Mouse (Mus musculus): Measurements from ENCODE around the gene Bzw2. TPM values are rescaled to one million over a fixed set of nuclear protein-coding genes. Genes with fewer than 3 reads are reported as not detected.

The Bzw2 gene
- polyA plus RNA-seq, 1 experiment: 101 TPM

DNA sequence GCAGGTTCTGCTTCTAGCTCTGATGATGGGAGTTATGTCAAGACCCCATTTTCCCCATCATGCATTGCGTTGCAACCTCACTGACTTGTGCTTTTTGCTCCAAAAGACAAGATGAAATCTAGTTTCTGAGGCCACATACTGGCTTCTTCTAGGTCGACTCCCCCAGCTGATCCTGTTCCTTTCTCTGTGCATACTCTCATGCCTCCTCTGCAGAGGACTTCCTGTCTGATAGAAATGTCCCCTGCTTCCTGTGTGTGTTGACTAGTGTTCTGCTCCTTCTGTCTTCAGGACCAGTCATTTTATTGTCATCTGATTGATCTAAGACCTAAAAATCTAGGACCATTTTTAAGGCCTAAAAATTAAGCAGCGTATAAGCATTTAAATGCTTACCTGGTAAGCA, 22.5 kb downstream of the Bzw2 start:
- no peak overlapping the region for H3ac ChIP-seq (ENCODE audit: control insufficient read depth, insufficient read length, low read depth)
- H3K79me3 ChIP-seq (ENCODE audit: low read depth): peaks cover 56% of the 10 kb centered on the region
- no peak overlapping the region for H3K4me3 ChIP-seq (ENCODE audit: insufficient read depth, poor library complexity, severe bottlenecking)
- peaks cover 92% of the 10 kb centered on the region for H3K79me2 ChIP-seq (ENCODE audit: control insufficient read depth, insufficient read depth)
- peaks cover 45% of the 10 kb centered on the region for H3K36me3 ChIP-seq (ENCODE audit: control insufficient read depth, insufficient read depth)
- TF ChIP-seq MYOD1 (IDR thresholded peaks at IDR 0.05; ENCODE audit: control insufficient read depth, insufficient read length, low read depth) (no peak), CTCF (IDR thresholded peaks at IDR 0.05; ENCODE audit: control insufficient read depth, insufficient read depth, insufficient read length) (no peak), FOSL1 (IDR thresholded peaks at IDR 0.05; ENCODE audit: insufficient read depth, low read length, poor library complexity, severe bottlenecking) (no peak), MAX (IDR thresholded peaks at IDR 0.05) (no peak), USF1 (IDR thresholded peaks at IDR 0.05; ENCODE audit: low read depth) (no peak), CEBPB (IDR thresholded peaks at IDR 0.05; ENCODE audit: low read depth) (no peak), MYOG (IDR thresholded peaks at IDR 0.05; ENCODE audit: control insufficient read depth, extremely low read depth, insufficient read length) (no peak)
- no peaks in the 10 kb centered on the region for H3K27me3 ChIP-seq (ENCODE audit: control insufficient read depth, insufficient read depth, insufficient read length)

DNA sequence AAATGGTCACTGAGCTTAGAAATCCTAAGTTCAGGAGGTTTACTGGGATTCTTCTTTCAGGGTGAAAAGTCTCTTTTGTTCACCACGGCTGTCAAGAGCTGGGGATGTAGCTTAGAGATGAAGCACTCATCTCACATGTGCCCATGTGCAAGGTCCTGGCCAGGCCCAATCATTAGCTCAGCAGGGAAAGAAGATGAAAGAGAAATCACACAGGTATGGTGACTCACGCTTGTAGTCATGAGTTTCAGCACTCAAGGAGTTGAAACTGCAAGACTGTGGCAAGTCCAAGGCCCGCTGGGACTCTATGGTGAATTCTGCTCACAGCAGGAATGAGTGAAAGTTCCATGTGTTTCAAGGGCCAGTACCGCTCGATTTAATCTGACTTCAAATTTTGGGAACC, 23.8 kb downstream of the Bzw2 start:
- Histone ChIP-seq H3K79me3 (ENCODE audit: low read depth) (peaks cover 50% of the 10 kb centered on the region), H3K27me3 (ENCODE audit: control insufficient read depth, insufficient read depth, insufficient read length) (no peaks in the 10 kb centered on the region), H3K4me3 (ENCODE audit: insufficient read depth, poor library complexity, severe bottlenecking) (no peak overlapping the region), H3ac (ENCODE audit: control insufficient read depth, insufficient read length, low read depth) (no peak overlapping the region), H3K79me2 (ENCODE audit: control insufficient read depth, insufficient read depth) (peaks cover 79% of the 10 kb centered on the region), H3K36me3 (ENCODE audit: control insufficient read depth, insufficient read depth) (peaks cover 58% of the 10 kb centered on the region)
- no peak for TF ChIP-seq MAX (IDR thresholded peaks at IDR 0.05)
- TF ChIP-seq CTCF (IDR thresholded peaks at IDR 0.05; ENCODE audit: control insufficient read depth, insufficient read depth, insufficient read length): no peak
- no peak for TF ChIP-seq CEBPB (IDR thresholded peaks at IDR 0.05; ENCODE audit: low read depth)
- TF ChIP-seq USF1 (IDR thresholded peaks at IDR 0.05; ENCODE audit: low read depth): no peak
- no peak for TF ChIP-seq MYOG (IDR thresholded peaks at IDR 0.05; ENCODE audit: control insufficient read depth, extremely low read depth, insufficient read length)
- no peak for TF ChIP-seq MYOD1 (IDR thresholded peaks at IDR 0.05; ENCODE audit: control insufficient read depth, insufficient read length, low read depth)
- no peak for TF ChIP-seq FOSL1 (IDR thresholded peaks at IDR 0.05; ENCODE audit: insufficient read depth, low read length, poor library complexity, severe bottlenecking)

DNA sequence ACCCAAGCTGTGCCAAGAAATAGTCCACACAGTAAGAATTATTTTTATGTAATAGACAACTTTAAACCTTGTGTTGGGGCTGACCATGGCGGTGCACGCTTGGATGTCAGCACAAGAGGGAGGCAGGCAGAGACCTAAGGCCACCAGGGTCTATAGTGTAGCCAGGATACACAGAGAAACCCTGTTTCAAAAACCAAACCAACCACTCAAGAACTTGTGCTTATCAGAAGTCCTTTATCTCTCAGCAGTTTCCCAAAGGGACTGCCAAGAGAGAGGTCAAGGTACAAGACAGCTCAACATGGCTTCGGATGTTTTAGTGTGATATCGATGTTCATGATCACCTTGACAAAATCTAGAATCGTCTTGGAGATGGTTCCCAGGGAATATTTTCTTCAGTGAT, 24.3 kb downstream of the Bzw2 start:
- no peak for TF ChIP-seq CTCF (IDR thresholded peaks at IDR 0.05; ENCODE audit: control insufficient read depth, insufficient read depth, insufficient read length)
- H3K79me2 ChIP-seq (ENCODE audit: control insufficient read depth, insufficient read depth): peaks cover 73% of the 10 kb centered on the region
- H3ac ChIP-seq (ENCODE audit: control insufficient read depth, insufficient read length, low read depth): no peak overlapping the region
- peaks cover 61% of the 10 kb centered on the region for H3K36me3 ChIP-seq (ENCODE audit: control insufficient read depth, insufficient read depth)
- no peaks in the 10 kb centered on the region for H3K27me3 ChIP-seq (ENCODE audit: control insufficient read depth, insufficient read depth, insufficient read length)
- peaks cover 46% of the 10 kb centered on the region for H3K79me3 ChIP-seq (ENCODE audit: low read depth)
- H3K4me3 ChIP-seq (ENCODE audit: insufficient read depth, poor library complexity, severe bottlenecking): no peak overlapping the region

DNA sequence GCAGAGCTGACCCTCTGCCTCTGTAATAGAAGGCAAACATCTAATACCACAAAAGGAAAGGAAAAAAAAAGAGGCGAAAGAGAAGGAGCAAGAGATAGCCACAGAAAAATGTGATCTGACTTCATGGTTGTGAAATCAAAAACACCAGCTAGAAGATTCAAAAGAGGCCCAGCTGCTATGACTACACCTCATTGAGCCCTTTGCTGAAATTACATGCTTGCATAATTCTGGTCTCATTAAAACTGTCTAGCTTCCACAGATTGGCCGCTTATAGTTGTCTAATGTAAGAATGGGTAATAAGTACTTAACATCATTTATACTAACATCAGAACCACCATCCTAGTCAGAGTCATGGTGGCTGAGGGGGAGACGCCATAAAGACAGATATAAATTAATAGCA, 25.2 kb downstream of the Bzw2 start:
- peaks cover 65% of the 10 kb centered on the region for H3K79me2 ChIP-seq (ENCODE audit: control insufficient read depth, insufficient read depth)
- H3K36me3 ChIP-seq (ENCODE audit: control insufficient read depth, insufficient read depth): peaks cover 66% of the 10 kb centered on the region
- H3K27me3 ChIP-seq (ENCODE audit: control insufficient read depth, insufficient read depth, insufficient read length): no peaks in the 10 kb centered on the region
- H3ac ChIP-seq (ENCODE audit: control insufficient read depth, insufficient read length, low read depth): no peak overlapping the region
- H3K4me3 ChIP-seq (ENCODE audit: insufficient read depth, poor library complexity, severe bottlenecking): no peak overlapping the region
- peaks cover 39% of the 10 kb centered on the region for H3K79me3 ChIP-seq (ENCODE audit: low read depth)
- no peak for TF ChIP-seq CEBPB (IDR thresholded peaks at IDR 0.05; ENCODE audit: low read depth)
- no peak for TF ChIP-seq MYOG (IDR thresholded peaks at IDR 0.05; ENCODE audit: control insufficient read depth, extremely low read depth, insufficient read length)
- TF ChIP-seq MYOD1 (IDR thresholded peaks at IDR 0.05; ENCODE audit: control insufficient read depth, insufficient read length, low read depth): no peak
- TF ChIP-seq CTCF (IDR thresholded peaks at IDR 0.05; ENCODE audit: control insufficient read depth, insufficient read depth, insufficient read length): no peak
- no peak for TF ChIP-seq MAX (IDR thresholded peaks at IDR 0.05)
- no peak for TF ChIP-seq FOSL1 (IDR thresholded peaks at IDR 0.05; ENCODE audit: insufficient read depth, low read length, poor library complexity, severe bottlenecking)
- no peak for TF ChIP-seq USF1 (IDR thresholded peaks at IDR 0.05; ENCODE audit: low read depth)

DNA sequence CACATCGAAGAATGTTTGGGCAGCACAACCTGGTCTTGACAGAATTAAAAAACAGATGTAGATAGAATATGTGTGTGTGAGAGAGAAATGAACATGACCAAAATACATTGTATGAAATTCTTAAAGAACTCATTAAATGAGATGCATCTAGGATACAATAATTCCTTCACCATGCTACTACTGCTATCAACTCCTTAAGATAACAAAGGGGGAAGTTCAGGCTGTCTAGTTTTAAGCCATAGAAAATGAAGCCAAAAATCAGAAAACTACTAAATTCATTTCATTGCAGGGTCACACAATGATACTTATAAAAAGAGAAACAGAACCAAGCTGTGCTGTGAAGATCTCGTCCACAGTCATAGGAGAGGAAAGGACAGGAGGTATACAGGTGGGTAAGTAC, 25.6 kb downstream of the Bzw2 start:
- no peak for TF ChIP-seq CTCF (IDR thresholded peaks at IDR 0.05; ENCODE audit: control insufficient read depth, insufficient read depth, insufficient read length)
- TF ChIP-seq MAX (IDR thresholded peaks at IDR 0.05): no peak
- TF ChIP-seq USF1 (IDR thresholded peaks at IDR 0.05; ENCODE audit: low read depth): no peak
- no peak for TF ChIP-seq CEBPB (IDR thresholded peaks at IDR 0.05; ENCODE audit: low read depth)
- no peak for TF ChIP-seq FOSL1 (IDR thresholded peaks at IDR 0.05; ENCODE audit: insufficient read depth, low read length, poor library complexity, severe bottlenecking)

DNA sequence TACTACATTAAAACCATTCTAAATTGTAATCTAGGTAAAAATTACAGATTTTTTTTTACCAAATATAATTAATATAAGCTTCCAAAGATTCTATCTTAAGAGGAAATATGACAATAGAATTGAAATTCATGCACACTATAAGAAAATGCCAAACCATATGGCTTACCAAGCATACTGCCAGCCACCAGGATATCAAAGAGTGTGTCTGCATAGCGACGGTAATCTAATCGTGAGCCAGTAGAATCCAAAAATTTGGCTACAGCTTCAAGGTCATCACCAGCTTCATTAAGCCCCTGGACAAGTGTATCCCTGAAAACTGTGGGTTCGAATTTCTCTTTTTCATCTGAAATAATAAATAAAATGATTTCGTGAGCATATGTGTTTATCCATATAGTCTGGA, 28.1 kb downstream of the Bzw2 start:
- Histone ChIP-seq H3K4me3 (ENCODE audit: insufficient read depth, poor library complexity, severe bottlenecking) (no peak overlapping the region), H3K79me2 (ENCODE audit: control insufficient read depth, insufficient read depth) (peaks cover 37% of the 10 kb centered on the region), H3ac (ENCODE audit: control insufficient read depth, insufficient read length, low read depth) (no peak overlapping the region), H3K36me3 (ENCODE audit: control insufficient read depth, insufficient read depth) (peaks cover 70% of the 10 kb centered on the region), H3K27me3 (ENCODE audit: control insufficient read depth, insufficient read depth, insufficient read length) (no peaks in the 10 kb centered on the region), H3K79me3 (ENCODE audit: low read depth) (peaks cover 23% of the 10 kb centered on the region)
- TF ChIP-seq MAX (IDR thresholded peaks at IDR 0.05) (no peak), MYOG (IDR thresholded peaks at IDR 0.05; ENCODE audit: control insufficient read depth, extremely low read depth, insufficient read length) (no peak), USF1 (IDR thresholded peaks at IDR 0.05; ENCODE audit: low read depth) (no peak), CEBPB (IDR thresholded peaks at IDR 0.05; ENCODE audit: low read depth) (no peak), MYOD1 (IDR thresholded peaks at IDR 0.05; ENCODE audit: control insufficient read depth, insufficient read length, low read depth) (no peak), FOSL1 (IDR thresholded peaks at IDR 0.05; ENCODE audit: insufficient read depth, low read length, poor library complexity, severe bottlenecking) (no peak), CTCF (IDR thresholded peaks at IDR 0.05; ENCODE audit: control insufficient read depth, insufficient read depth, insufficient read length) (no peak)

More for the DNA sequence above, 25.6 kb downstream of the Bzw2 start:
- no peaks in the 10 kb centered on the region for H3K27me3 ChIP-seq (ENCODE audit: control insufficient read depth, insufficient read depth, insufficient read length)
- H3K36me3 ChIP-seq (ENCODE audit: control insufficient read depth, insufficient read depth): peaks cover 64% of the 10 kb centered on the region
- H3ac ChIP-seq (ENCODE audit: control insufficient read depth, insufficient read length, low read depth): no peak overlapping the region
- H3K4me3 ChIP-seq (ENCODE audit: insufficient read depth, poor library complexity, severe bottlenecking): no peak overlapping the region
- peaks cover 35% of the 10 kb centered on the region for H3K79me3 ChIP-seq (ENCODE audit: low read depth)
- H3K79me2 ChIP-seq (ENCODE audit: control insufficient read depth, insufficient read depth): peaks cover 60% of the 10 kb centered on the region
